Mouse (Mus musculus): ENCODE measurements at regions not wholly inside any gene's neighbourhood (a gene's known extent, or its start where the extent isn't known, plus 50 kb on each side); places are given as distances from the start of the nearest gene placed in this dataset.

DNA sequence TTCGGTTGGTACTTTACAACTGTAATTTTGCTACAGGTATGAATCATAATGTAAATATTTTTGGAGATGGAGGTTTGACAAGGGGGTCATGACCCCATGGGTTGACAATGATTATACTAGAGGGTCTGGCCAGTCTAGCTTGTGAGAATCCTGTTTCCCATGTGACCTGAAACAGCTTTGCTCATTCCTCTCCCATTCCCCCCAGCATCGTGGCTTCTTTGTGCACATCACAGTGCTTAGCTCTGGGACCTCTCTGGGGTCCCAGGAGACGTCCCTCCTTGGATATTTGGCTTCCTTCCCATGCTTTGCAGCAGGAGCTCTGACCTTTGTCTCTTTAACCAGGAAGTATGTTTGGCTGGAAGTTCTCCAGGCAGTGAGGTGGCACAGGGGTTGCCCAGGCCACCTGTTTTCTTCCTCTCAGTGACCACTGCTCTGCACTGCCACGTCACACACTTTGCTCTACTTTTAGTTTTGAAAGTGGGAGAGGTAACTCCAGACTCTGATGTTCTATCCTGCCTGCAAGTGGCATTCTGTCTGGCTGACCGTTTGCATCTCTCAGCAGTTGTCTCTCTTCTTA is 77.4 kb upstream of the Tmem45b start:
- in situ Hi-C loops (cut with MboI; ENCODE audit: low pct_unique_long_range_greater_than_20kb in 1 of 2, low sequenced_read_pairs in 2 of 2, unreplicated experiment in 1 of 2): loop anchor here (10.0 to 25.0 kb wide), 2 partner anchors 129 to 137 kb away; no protein-coding TSS in a partner anchor

DNA sequence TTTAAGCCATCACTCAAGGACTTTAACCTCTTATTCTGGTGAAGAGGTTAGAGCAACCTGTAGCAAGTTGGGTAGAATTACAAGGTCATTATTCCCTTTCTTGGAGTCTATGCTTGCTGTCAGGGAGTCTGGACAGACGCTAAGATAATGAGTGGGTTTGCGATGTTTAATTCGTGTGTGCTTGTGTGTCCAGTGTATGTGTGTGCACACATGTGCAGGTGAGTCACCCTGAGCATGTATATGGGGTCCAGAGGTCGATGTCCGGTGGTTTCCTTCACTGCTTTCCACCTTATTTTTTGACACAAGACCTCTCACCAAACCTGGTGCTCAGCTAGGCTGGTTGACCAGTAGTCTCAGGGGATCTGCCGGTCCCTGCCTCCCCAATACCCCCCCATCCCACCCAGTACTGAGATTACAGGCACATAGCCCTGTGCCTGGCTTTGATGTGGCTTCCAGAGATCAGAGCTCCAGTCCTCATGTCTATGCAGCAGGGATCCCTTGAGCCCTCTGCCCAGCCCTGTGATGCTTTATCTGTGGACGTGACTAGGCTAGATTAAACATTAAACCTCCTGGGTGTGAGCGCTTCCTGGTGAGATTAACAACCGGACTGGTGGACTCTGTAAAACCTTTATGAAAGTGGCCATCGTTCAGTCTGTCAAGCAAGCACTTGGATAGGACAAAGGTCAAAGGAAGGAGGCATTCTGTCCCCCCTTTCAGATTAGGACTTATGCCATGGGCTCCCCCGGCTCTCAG is 74.4 kb upstream of the Tmem45b start:
- in situ Hi-C loops (cut with MboI; ENCODE audit: low pct_unique_long_range_greater_than_20kb in 1 of 2, low sequenced_read_pairs in 2 of 2, unreplicated experiment in 1 of 2): loop anchor here in 1 of 2 experiments (25.0 kb wide), 1 partner anchor 126 kb away; no protein-coding TSS in a partner anchor

DNA sequence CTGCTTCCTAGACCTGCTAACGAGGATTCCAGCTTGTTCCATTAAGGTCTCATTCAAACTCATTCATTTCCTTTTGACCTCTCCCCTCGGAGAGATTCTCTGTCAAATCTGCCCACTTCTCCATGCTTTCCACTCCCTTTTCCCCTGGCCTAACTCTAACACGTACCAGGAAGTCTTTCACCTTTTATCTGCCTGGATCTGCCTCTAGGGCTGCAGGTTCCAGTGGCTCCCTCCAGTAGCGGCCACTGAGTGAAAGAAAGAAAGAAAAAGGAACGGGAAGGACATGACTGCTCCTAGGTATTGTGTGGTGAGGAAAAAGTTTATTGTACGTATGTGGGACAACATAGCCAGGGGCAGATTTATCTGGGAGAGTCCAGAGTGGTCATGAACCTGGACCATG is 64.8 kb upstream of the Tmem45b start:
- in situ Hi-C loops (cut with MboI; ENCODE audit: low pct_unique_long_range_greater_than_20kb in 1 of 2, low sequenced_read_pairs in 2 of 2, unreplicated experiment in 1 of 2): loop anchor here in 1 of 2 experiments (25.0 kb wide), 1 partner anchor 117 kb away; no protein-coding TSS in a partner anchor

DNA sequence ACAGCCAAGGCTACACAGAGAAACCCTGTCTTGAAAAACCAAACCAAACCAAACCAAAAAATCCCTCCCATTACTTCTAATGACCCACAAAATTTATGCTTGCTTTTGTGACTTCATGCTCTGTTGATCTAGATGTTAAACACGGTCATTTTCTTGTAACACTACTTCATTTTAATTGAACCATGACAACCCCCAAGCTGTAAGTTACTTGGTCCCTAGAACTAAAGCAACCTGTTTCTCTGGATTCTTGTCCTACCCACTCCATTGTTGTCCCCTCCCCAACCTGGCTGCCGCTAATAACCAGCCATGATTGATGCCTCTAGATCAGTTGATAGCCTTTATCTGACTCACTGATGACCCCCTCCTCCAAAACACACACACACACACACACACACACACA is 63.0 kb upstream of the Tmem45b start:
- in situ Hi-C loops (cut with MboI; ENCODE audit: low pct_unique_long_range_greater_than_20kb in 1 of 2, low sequenced_read_pairs in 2 of 2, unreplicated experiment in 1 of 2): loop anchor here in 1 of 2 experiments (25.0 kb wide), 1 partner anchor 115 kb away; no protein-coding TSS in a partner anchor
